Mouse (Mus musculus) left cerebral cortex, postnatal 36 days (tissue): ENCODE results near the gene Rusc1. TPM values are rescaled to one million over a fixed set of nuclear protein-coding genes. Genes with fewer than 3 reads are reported as not detected.

ENCODE experiments used
- total RNA-seq, 2 experiments: library from RNA; stranded (reverse); gene quantifications; 2 replicates each; pipeline ENCODE4 v1.2.3; 2021

Gene Rusc1
- total RNA-seq, 2 experiments from 2014 or later = 185 to 202 TPM

Other genes starting within 250 kb of the Rusc1 start
- 10 to 100 TPM; 19.8 to 23.0 TPM for gene Msto1, start 179.3 kb downstream of the Rusc1 start, total RNA-seq
- 10 to 100 TPM; 81.3 to 95.4 TPM for gene Ash1l, start 142.7 kb downstream of the Rusc1 start, total RNA-seq
- gene Dap3, start 142.1 kb downstream of the Rusc1 start, total RNA-seq = 100 to 1,000 TPM in 1 of 2 experiments, 10 to 100 TPM in 1; 97.8 to 107 TPM
- gene Gm43738, start 7.8 kb upstream of the Rusc1 start, total RNA-seq = under 1 TPM; 0.15 to 0.43 TPM
- gene Fdps, start 8.6 kb upstream of the Rusc1 start, total RNA-seq = 10 to 100 TPM; 79.8 to 94.6 TPM
- gene Pklr, start 42.8 kb upstream of the Rusc1 start, total RNA-seq = not detected
- 10 to 100 TPM; 12.9 to 19.1 TPM for gene Hcn3, start 66.9 kb upstream of the Rusc1 start, total RNA-seq
- gene Clk2, start 71.5 kb upstream of the Rusc1 start, total RNA-seq = 10 to 100 TPM; 36.8 to 52.2 TPM
- gene Scamp3, start 84.2 kb upstream of the Rusc1 start, total RNA-seq = 10 to 100 TPM; 64.0 to 67.2 TPM
- 10 to 100 TPM; 59.3 to 60.3 TPM for gene Fam189b, start 89.8 kb upstream of the Rusc1 start, total RNA-seq
- gene Gba, start 109.6 kb upstream of the Rusc1 start, total RNA-seq = 10 to 100 TPM; 62.4 to 64.6 TPM
- gene Thbs3, start 121.9 kb upstream of the Rusc1 start, total RNA-seq = 10 to 100 TPM; 21.0 to 21.3 TPM
- gene Mtx1, start 133.8 kb upstream of the Rusc1 start, total RNA-seq = 10 to 100 TPM; 90.6 to 93.8 TPM
- 1 to 10 TPM in 1 of 2 experiments, under 1 TPM in 1; 0.44 to 1.1 TPM for gene Muc1, start 135.7 kb upstream of the Rusc1 start, total RNA-seq
- gene Krtcap2, start 152.7 kb upstream of the Rusc1 start, total RNA-seq = 10 to 100 TPM; 59.7 to 64.9 TPM
- gene Trim46, start 153.0 kb upstream of the Rusc1 start, total RNA-seq = 10 to 100 TPM; 74.4 to 88.7 TPM
- 10 to 100 TPM; 47.0 to 51.7 TPM for gene Dpm3, start 166.0 kb upstream of the Rusc1 start, total RNA-seq
- 10 to 100 TPM; 34.5 to 39.1 TPM for gene Slc50a1, start 177.3 kb upstream of the Rusc1 start, total RNA-seq
- gene Efna1, start 187.8 kb upstream of the Rusc1 start, total RNA-seq = 1 to 10 TPM; 4.2 to 7.4 TPM
- gene Efna3, start 229.7 kb upstream of the Rusc1 start, total RNA-seq = 10 to 100 TPM; 50.4 to 59.5 TPM
- gene Efna4, start 244.7 kb upstream of the Rusc1 start, total RNA-seq = 1 to 10 TPM in 1 of 2 experiments, not detected in 1; 1.2 TPM